Mouse (Mus musculus) retina, embryonic 14.5 days (tissue): ENCODE measurements around the gene Ism2.
A peak's percentile ranks its signal among the peaks of the same experiment; 100 is the strongest.
"Not testable (repeated sequence)": the region's sequence is repeated elsewhere in the genome, so short reads cannot be mapped to it uniquely, and the experiment has no call there.

Experiments
- DNase-seq: peaks from one replicate; pipeline ENCODE4 v3.0.0-alpha.2; 2015; ENCODE audit warnings: low spot score

The Ism2 gene

GRCm38 (mm10) chr12:87284726-87285125 is 14.8 kb downstream of the Ism2 start:
- DNase-seq: no peak

GRCm38 (mm10) chr12:87284268-87284667 is 15.2 kb downstream of the Ism2 start:
- no peak for DNase-seq

GRCm38 (mm10) chr12:87283706-87284105 is 15.8 kb downstream of the Ism2 start:
- no peak for DNase-seq

- DNase-seq: no peak
Observed at GRCm38 (mm10) chr12:87282743-87283142, 16.8 kb downstream of the Ism2 start.

- no peak for DNase-seq
Observed at GRCm38 (mm10) chr12:87281766-87282165, 17.7 kb downstream of the Ism2 start.

GRCm38 (mm10) chr12:87279879-87280278 is 19.6 kb downstream of the Ism2 start:
- no peak for DNase-seq

- no peak for DNase-seq
Observed at GRCm38 (mm10) chr12:87279350-87279749, 20.2 kb downstream of the Ism2 start.

GRCm38 (mm10) chr12:87278118-87278730 is 21.3 kb downstream of the Ism2 start:
- DNase-seq: peak; percentile 57

- not testable (repeated sequence) for DNase-seq
Observed at GRCm38 (mm10) chr12:87277251-87277650, 22.3 kb downstream of the Ism2 start.

- no peak for DNase-seq
Observed at GRCm38 (mm10) chr12:87274853-87275831, 24.4 kb downstream of the Ism2 start.

- peak; percentile 58 for DNase-seq
Observed at GRCm38 (mm10) chr12:87267682-87268081, 31.8 kb downstream of the Ism2 start.

GRCm38 (mm10) chr12:87266827-87267603 is 32.5 kb downstream of the Ism2 start:
- DNase-seq: no peak

GRCm38 (mm10) chr12:87266108-87266826 is 33.2 kb downstream of the Ism2 start, which contains the start of the genes Vipas39 and Ahsa1:
TSS of gene Vipas39 (minus strand) at chr12:87266256.
TSS of gene Ahsa1 (plus strand) at chr12:87266479.
- DNase-seq: peak; percentile 98

GRCm38 (mm10) chr12:87265444-87265843 is 34.1 kb downstream of the Ism2 start:
- DNase-seq: no peak

- no peak for DNase-seq
Observed at GRCm38 (mm10) chr12:87260562-87260961, 38.9 kb downstream of the Ism2 start.

GRCm38 (mm10) chr12:87256629-87257028 is 42.9 kb downstream of the Ism2 start:
- no peak for DNase-seq

GRCm38 (mm10) chr12:87253878-87254277 is 45.6 kb downstream of the Ism2 start:
- DNase-seq: no peak

GRCm38 (mm10) chr12:87250161-87250560 is 49.3 kb downstream of the Ism2 start:
- no peak for DNase-seq

- no peak for DNase-seq
Observed at GRCm38 (mm10) chr12:87238632-87239031, 60.9 kb downstream of the Ism2 start, which contains the start of gene Noxred1. TSS of gene Noxred1 (minus strand) at chr12:87238732.

GRCm38 (mm10) chr12:87236882-87237483 is 62.5 kb downstream of the Ism2 start:
- DNase-seq: no peak

- DNase-seq: no peak
Observed at GRCm38 (mm10) chr12:87230379-87230895, 69.1 kb downstream of the Ism2 start.
